Mouse (Mus musculus) thymus, adult 18-20 months (tissue): Measurements from ENCODE around the gene Irf4.

ENCODE experiments used
- DNase-seq, 2 experiments: peaks; one replicate each; pipeline ENCODE4 v3.0.0; 2022; ENCODE audit warnings: mixed read lengths in 2 of 2

Gene Irf4

DNA sequence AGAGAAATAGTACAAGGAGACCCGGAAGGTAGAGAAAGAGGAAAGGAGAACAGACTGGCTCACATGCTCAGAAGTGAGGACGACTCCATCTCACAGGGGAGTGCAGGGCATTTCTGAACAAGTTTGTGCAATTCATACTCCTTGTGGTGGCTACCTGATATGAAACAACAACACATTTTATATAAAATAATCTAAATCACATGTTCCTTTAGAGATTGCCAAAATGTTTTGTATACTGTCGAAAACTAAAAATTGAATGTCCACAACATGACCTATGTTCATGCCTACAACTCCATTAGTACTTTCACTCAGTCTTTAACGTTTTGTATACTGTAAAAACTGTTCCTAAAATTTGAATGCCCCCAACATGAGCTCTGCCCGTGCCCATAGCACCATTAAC is 7.9 kb upstream of the Irf4 start:
- DNase-seq, result no peak

DNA sequence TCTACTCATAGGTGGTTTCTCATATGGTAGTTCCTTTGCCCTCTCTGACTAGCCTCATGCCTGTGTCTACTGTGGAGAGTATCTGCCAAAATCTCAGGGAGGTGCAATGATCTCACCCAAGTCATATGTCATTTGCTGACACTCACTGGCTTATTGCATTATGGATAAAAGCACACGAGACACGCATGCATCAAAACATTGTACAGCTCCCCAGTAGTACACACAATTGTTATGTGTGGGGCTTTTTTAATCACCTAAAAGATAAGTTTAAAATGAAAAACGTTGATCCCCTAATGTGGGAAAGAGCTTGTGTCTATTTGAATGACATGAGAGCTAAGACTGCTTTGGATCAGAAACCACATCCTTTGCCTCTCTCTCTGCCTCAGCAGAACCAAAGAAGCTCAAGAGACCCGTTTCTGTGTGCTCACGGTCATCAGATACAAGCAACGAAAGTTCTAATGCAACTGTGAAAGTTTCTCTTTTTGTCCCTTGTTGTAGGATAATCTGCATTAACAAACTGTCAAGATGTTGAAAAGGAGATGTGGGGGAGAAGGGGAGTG is 6.5 kb upstream of the Irf4 start:
- DNase-seq, result no peak

GRCm38 (mm10) chr13:30745121-30745520 is 3.9 kb upstream of the Irf4 start:
- DNase-seq, result no peak

DNA sequence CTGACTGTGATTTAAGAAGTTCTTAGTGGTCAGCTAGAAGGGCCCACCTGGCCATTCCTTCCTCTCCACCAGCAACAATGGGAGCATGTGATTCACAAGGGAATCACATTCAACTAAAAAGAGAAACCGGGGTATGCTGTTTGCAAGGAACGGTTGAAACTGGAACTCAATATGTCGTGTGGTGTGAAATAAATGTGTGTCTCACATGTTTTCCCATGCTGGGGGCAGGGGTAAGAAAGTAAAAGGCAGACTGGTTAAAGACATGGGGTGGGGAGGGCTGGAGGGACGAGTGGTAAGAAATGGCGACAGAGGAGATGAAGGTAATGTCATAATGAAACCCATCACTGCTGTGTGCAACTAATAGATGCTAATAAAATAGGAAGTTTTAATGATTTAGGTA is 2.0 kb upstream of the Irf4 start:
- DNase-seq, result no peak

- DNase-seq, result no peak
Measured at GRCm38 (mm10) chr13:30747504-30747903, 1.5 kb upstream of the Irf4 start.

DNA sequence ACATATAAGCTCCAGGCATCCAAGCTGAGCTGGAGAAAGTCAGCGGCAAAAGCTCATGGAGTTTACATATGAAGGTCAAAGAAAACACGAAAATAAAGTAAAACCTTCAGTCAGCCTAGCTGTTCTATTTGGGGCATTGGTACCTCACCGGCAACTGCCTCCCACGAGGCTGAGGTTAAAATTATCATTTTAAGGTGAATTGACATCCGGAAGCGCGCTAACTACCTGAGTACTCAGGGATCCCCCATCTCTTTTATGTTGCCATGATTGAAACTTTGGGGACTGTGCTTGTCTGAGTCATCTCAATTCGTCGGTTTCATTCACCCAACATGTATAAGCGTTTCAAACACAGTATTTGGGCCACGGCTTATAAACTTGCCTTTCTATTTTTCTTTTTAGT is 705 bp upstream of the Irf4 start:
- no peak for DNase-seq

DNA sequence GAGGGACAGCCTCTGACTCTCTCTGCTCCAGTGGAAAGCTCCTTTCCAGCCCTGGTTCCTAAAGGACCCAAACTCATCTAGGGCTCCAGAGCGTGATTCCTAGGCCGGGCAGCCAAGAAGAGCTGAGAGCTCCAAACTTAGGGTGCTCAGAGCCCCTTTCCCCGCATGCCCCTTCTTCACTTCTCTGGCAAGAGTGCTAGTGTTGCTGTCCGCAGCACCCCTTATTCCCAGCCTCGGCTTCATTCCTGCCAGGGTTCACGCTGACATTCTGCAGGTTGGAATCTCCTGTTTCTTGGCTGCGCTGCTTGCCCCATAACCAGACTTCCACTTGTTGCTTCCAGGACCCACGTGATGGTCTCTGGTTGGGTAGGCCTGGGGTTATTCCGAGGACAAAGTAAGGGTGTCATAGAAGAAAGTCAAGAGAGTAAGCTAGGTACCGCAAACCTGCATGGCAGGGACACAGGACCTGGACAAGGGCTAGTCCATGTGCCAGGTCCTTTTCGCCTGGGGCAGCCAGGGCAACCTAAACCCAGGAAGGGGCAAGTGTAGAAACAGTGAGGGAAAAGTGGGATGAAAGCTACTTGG is 623 bp downstream of the Irf4 start:
- no peak for DNase-seq

DNA sequence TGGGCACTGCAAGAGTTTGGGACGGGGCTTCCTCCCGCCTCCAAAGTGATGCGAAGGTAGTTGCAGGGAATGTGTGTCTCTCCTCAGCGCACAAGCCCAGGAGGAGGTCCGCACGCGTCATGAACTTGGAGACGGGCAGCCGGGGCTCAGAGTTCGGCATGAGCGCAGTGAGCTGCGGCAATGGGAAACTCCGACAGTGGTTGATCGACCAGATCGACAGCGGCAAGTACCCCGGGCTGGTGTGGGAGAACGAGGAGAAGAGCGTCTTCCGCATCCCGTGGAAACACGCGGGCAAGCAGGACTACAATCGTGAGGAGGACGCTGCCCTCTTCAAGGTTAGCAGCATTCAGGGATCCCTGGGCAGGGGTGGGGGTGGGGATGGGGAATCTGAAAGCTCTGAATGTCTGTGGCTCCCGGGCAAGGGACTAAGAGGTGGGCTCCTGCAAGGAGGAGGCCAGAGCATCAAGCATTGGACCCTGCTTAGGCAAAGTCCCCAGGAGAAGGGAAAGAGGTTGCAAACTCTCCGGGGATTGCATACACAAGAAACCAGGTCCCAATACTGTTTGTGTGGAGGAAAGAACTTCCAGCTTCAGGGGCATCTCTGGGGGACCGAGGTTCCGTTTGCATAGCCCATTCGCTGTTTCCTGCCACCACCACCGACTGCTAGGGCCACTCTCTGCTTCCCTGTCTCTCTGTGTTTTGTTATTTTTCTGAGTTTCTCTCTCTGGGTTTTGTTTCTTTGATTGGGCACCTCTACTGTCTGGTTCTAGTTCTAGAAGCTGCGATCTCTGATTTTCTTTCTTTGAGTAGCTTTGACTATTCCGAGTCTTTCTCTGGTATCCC is 1.7 kb downstream of the Irf4 start:
- no peak for DNase-seq

DNA sequence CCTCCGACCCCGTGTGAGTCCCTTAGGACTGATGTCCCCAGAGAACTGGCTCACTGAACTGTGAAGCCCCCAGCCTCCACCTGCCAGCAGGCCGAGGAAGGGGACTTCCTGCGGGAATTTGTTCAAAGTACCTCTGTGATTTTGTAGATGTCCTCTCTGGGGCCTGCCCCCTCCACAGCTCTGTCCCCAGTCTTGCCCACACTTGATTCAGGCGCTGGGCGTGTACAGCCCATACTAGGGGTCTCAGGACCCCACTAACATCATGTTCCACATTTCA is 2.2 kb downstream of the Irf4 start:
- no peak for DNase-seq

- DNase-seq, result no peak
Measured at GRCm38 (mm10) chr13:30752581-30753187, 3.7 kb downstream of the Irf4 start.

DNA sequence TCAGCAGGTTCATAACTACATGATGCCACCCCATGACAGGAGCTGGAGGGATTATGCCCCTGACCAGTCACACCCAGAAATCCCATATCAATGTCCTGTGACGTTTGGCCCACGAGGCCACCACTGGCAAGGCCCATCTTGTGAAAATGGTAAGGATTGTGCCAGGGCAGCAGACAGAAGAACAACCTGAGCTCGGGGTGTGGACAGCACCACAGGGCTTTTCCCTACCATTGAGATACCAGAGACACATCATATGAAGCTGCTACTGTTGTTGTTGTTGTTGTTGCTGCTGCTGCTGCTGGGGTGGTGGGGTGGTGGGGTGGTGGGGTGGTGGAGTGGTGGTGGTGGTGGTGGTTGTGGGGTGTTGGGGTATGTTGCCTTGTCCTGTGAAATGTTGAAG is 4.4 kb downstream of the Irf4 start:
- DNase-seq, result no peak

DNA sequence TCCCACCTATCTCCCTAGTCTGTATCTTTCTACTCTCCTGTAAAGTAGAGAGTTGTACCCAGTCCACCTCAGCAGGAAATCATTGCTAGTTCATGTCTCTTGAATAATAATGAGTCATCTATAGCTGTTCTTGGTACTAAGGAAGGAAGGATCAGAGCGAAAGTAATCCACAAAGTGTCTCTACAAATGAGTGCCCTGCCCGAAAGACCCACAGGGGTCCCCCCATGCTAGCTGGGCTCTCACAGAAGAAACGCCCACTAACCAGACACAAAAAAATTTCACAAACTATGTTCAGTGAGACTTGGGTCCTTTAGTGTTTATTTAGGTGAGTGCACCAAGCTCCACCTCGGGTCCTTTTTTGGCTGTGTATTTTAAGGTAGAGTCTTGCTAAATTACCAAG is 5.0 kb downstream of the Irf4 start:
- no peak for DNase-seq

GRCm38 (mm10) chr13:30754825-30755476 is 5.9 kb downstream of the Irf4 start:
- DNase-seq, result peak in 1 of 2 experiments; percentile 3

GRCm38 (mm10) chr13:30755577-30755976 is 6.6 kb downstream of the Irf4 start:
- no peak for DNase-seq

- peak in 1 of 2 experiments; percentile 2 for DNase-seq
Measured at GRCm38 (mm10) chr13:30755998-30756639, 7.1 kb downstream of the Irf4 start.

- DNase-seq, result peak in 1 of 2 experiments; percentile 4
Measured at GRCm38 (mm10) chr13:30757264-30757900, 8.4 kb downstream of the Irf4 start.

DNA sequence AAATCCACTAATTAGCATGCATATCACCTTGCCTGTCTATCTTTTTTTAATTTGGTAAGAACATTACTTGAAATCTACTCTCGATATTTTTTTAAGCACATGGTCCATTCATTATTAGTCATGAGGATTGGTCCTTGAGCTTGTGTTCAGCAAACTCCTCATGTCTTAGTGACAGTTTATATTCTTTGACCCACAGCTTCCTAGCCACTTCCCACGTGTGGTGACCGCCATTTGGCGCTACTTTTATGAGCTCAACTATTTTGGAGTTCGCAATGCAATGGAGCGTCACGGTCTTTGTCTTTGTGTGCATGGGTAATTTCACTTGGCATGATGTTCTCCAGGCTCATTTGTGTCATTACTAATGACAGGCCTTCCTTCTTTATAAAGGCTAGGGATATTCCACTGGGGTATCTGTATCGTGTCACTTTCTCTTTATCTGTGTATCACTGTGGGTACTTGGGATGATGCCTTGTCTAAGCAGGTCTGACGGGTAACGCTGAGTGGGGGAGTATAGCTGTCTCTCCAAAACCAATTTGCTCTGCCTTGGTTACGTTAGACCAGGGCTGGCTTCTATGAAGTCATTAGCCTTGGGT is 9.9 kb downstream of the Irf4 start:
- peak in 1 of 2 experiments; percentile 2 for DNase-seq

DNA sequence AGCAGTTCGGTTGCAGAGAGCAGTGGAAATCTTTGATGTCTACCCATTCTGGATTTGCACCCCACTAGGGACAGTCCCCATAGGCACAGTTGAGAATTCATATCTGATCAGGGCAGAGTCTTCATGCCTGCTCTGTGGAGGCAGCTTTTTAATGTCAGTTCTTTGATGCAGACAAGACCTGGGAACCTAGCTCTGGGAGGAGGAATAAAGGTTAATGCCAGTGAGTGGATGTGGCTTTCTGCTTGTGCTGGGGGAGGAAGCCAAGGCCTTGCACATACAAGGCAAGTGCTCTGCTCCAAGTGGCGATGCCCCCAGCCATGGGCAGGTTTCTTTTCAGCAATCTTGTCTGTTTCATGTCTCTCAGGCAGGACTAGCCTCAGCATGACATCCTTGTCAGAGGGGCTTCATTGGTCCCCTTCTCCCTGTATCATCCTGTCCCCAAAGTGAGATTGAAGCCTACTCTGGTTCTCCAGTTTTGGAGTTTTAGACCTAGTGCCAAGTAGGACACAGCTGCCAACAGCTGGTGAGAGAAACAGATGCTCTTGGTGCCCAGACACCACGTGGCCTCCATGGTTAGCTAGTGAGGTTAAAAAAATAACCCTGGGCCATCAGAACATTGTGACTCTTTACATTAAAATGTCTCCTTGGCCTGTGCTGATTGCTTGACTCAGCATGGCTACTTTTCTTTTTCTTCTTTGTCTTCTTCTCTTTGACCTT is 11.5 kb downstream of the Irf4 start:
- peak in 1 of 2 experiments; percentile 50 for DNase-seq

DNA sequence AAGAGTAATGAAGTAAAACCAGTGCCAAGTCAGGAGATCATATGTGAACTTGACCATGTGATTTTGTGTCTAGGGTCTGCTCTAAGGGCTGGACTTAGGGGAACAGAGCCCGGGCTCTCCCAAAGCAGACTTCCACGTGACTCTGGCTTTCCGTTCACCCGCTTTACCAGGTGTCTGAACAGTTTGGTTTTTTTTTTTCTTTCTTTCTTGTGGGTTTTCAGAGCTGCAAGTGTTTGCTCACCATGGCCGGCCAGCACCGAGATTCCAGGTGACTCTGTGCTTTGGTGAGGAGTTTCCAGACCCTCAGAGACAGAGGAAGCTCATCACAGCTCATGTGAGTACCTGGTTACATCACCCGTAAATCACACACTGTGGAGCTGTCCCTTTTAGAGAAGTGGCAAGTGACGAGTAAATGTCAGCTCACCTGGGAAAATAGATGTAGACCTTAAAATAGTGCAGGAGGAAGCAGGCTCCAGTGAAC is 12.2 kb downstream of the Irf4 start:
- peak; percentile 47 to 69 for DNase-seq

DNA sequence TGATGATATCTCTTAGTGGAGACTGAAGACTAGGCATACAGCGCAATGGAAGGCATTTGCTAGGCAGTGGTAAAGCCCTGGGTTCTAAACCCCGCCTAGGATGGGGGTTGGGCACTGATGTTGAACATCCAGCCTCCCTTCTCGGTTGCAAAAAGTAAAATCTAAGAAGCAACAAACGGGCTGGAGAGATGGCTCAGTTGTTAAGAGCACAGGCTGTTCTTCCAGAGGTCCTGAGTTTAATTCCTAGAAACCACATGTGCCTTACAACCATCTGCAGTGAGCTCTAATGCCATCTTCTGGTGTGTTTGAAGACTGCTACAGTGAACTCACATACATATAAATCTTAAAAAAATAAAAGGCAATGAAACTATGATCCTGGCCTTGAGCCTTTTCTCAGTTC is 13.2 kb downstream of the Irf4 start:
- DNase-seq, result peak in 1 of 2 experiments; percentile 4
